Mouse (Mus musculus) embryonic facial prominence, embryonic 13.5 days (tissue): ENCODE measurements at regions not wholly inside any gene's neighbourhood (a gene's known extent, or its start where the extent isn't known, plus 50 kb on each side); places are given as distances from the start of the nearest gene placed in this dataset.
A peak's percentile ranks its signal among the peaks of the same experiment; 100 is the strongest.

Experiments used
- ATAC-seq: fragments of 200-750 bp; cut with Nextera tagmentation; 2 replicates; pipeline ENCODE4 v1.8.0; 2017; ENCODE audit warnings: low read depth; ENCODE audit not compliant: insufficient number of reproducible peaks, insufficient read depth, low FRiP score, low TSS enrichment
- H3K27ac ChIP-seq: fragments of 300-500 bp; sonication (generic); 2 replicates; pipeline ENCODE4 v1.5.1; 2015; ENCODE audit warnings: moderate library complexity, mild to moderate bottlenecking, inconsistent platforms
- H3K27me3 ChIP-seq: fragments of 300-500 bp; sonication (generic); 2 replicates; pipeline ENCODE4 v1.6.1; 2015; ENCODE audit warnings: mild to moderate bottlenecking, inconsistent platforms
- H3K36me3 ChIP-seq: fragments of 300-500 bp; sonication (generic); 2 replicates; pipeline ENCODE4 v1.6.1; 2015; ENCODE audit warnings: mild to moderate bottlenecking, inconsistent platforms
- H3K4me1 ChIP-seq: fragments of 300-500 bp; sonication (generic); 2 replicates; pipeline ENCODE4 v1.6.1; 2015; ENCODE audit warnings: inconsistent platforms
- H3K4me2 ChIP-seq: fragments of 300-500 bp; sonication (generic); 2 replicates; pipeline ENCODE4 v1.6.1; 2015; ENCODE audit warnings: moderate library complexity, mild to moderate bottlenecking, inconsistent platforms
- H3K4me3 ChIP-seq: fragments of 300-500 bp; sonication (generic); 2 replicates; pipeline ENCODE4 v1.5.1; 2015; ENCODE audit warnings: mild to moderate bottlenecking, inconsistent platforms
- H3K9ac ChIP-seq: fragments of 300-500 bp; sonication (generic); 2 replicates; pipeline ENCODE4 v1.6.1; 2015; ENCODE audit warnings: mild to moderate bottlenecking, inconsistent platforms
- H3K9me3 ChIP-seq: fragments of 300-500 bp; sonication (generic); 2 replicates; pipeline ENCODE4 v1.6.1; 2016; ENCODE audit warnings: inconsistent platforms
- WGBS: fragments of 180-500 bp; shearing (Covaris S2); methylation state at CpG from one replicate; pipeline ENCODE4 v1.1.7; 2015; ENCODE audit warnings: mixed read lengths; 5-methylcytosine and 5-hydroxymethylcytosine counted together

DNA sequence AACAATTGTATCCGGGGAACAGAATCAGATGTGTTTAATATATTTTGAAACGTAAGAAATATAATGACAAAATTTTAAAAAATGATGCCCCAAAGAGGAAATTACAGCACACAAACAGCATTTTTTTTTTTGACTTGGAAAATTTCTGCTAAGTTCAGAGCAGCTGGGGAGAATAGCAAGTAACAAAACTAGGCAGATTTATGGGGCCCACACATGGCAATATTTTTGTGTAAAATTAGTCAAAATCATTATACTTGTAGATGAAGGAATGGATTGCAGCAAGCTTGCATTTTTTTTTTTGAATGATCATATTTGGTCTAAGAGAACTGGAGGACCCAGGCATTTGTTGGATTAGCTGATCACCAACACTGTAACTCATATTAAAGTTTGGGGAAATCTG, 189.4 kb downstream of the Map2k6 start:
- WGBS: 71% methylated on average over 2 of the region's 2 CpGs
- Histone ChIP-seq H3K9ac (no peak overlapping the region), H3K27ac (no peak overlapping the region), H3K9me3 (no peaks in the 10 kb centered on the region), H3K4me1 (no peaks in the 10 kb centered on the region), H3K27me3 (no peaks in the 10 kb centered on the region), H3K4me2 (no peak overlapping the region), H3K4me3 (no peak overlapping the region), H3K36me3 (no peaks in the 10 kb centered on the region)
- no peak for ATAC-seq

DNA sequence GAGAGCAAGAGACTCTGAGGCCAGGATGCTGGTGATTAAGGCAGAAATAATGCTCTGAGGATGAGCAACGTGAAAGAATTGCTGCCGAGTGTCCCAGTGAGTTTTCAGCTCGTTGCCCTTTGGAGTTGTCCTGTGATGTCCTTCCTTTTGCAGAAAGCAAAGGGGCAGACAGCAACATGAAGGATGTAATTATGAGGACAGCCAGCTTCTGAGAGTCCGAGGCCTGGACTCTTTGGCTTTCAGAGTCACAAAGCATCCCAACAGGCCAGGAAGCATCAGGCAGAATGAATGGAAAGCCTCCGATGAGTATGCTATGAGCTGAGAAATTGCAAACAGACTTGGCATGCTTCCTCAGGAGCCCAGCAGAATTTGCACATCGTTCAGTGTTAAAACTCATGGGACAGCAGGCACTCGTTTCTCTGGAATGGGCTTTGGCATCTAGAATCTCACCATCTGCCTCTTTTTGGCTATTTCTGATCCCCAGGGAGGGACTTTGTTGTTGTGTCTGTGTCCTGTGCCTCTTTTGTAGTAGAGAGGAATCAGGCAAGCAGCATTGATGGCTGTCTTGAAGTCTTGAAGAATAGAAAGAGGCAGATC, 196.4 kb downstream of the Map2k6 start:
- H3K9me3 ChIP-seq: no peaks in the 10 kb centered on the region
- H3K4me3 ChIP-seq: no peak overlapping the region
- H3K27me3 ChIP-seq: no peaks in the 10 kb centered on the region
- no peak for ATAC-seq
- H3K36me3 ChIP-seq: no peaks in the 10 kb centered on the region
- no peak overlapping the region for H3K27ac ChIP-seq
- H3K4me1 ChIP-seq: no peaks in the 10 kb centered on the region
- H3K9ac ChIP-seq: no peak overlapping the region
- no peak overlapping the region for H3K4me2 ChIP-seq
- 62% methylated on average over 7 of the region's 7 CpGs for WGBS

DNA sequence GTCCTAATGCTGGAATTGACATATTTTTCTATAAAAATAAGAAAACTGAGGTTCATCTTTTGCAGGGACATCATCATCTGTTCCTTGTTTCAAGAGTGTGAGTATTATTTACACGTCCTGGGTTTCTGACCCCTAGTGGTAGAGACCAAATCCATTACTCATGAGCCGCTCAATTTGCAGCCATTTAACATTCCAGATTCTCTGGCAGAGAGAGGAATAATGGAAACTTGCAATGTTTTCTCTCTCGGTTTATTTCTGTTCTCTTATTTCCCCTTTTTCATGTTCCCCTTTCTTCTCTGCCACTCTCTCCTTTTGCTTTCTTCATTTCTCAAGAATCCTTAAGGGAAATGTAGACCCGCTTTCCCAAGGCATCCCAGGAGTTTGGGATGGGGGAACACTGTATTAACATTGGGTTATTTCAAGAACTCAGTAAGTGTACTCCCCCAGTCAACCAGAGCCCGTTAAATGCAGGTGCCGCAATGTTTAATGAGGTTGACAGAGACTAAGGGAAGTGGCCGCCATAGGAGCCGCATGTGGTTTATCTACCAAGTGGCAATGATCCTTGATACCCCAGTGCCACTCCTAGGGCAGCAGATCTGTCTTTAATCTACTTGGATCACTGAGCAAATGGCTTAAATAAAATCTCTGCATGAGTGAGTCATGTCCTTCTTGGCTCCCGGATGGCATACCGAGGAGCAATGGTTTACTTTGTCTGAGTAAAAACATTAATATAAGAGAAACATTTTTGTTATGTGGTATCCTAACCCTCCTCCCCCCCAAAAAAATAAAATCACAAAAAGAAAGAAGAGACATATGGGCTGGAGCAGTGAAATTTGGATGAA, 206.3 kb downstream of the Map2k6 start:
- Histone ChIP-seq H3K4me2 (no peak overlapping the region), H3K27ac (no peak overlapping the region), H3K36me3 (no peaks in the 10 kb centered on the region), H3K4me1 (0 out of 2 replicates have a peak, but pooled peaks cover 3% of the 10 kb centered on the region), H3K4me3 (no peak overlapping the region), H3K9me3 (no peaks in the 10 kb centered on the region), H3K9ac (no peak overlapping the region), H3K27me3 (no peaks in the 10 kb centered on the region)
- no peak for ATAC-seq
- 70% methylated on average over 10 of the region's 10 CpGs for WGBS

DNA sequence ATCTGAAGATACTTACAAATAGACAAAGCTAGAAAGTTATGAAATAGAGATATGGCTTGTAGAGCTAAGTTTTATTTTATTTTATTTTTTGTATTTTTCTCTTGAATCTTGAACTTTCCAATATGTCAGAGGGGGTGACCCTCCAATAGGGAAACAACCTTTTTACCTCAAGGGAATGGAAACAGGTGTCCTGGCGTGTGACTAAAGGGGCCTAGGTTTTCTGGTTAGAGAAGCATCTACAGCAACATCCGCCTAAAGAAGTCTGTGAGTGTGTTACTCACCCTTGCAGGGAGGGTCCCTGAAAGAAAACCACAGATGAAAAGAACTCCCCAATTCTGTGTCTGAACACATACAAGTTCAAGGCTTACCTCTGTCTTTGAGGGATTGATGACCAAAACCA, 210.4 kb downstream of the Map2k6 start:
- no peaks in the 10 kb centered on the region for H3K9me3 ChIP-seq
- no peak for ATAC-seq
- 0 out of 2 replicates have a peak, but pooled peaks cover 3% of the 10 kb centered on the region for H3K4me1 ChIP-seq
- no peaks in the 10 kb centered on the region for H3K27me3 ChIP-seq
- no peak overlapping the region for H3K27ac ChIP-seq
- H3K4me3 ChIP-seq: no peak overlapping the region
- no peaks in the 10 kb centered on the region for H3K36me3 ChIP-seq
- H3K9ac ChIP-seq: no peak overlapping the region
- H3K4me2 ChIP-seq: no peak overlapping the region
- WGBS: 93% methylated on average over 2 of the region's 2 CpGs

DNA sequence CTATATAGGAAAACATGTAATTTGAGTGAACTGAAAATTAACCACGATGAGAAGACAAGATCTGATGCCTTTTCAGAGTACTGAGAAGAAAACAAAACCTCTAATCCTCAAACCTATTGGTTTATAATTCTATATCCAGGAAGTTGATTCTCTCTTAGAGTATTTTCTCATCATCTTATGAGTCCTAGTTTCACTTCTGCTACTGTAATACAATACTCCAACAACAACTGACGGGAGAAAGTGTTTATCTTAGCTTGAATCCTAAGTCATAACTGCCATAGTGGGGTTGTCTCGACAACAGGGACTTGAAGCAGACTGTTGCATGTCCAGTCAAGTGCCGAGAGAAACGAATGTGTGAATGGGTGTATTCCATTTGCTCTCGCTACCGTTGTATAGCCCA, 211.9 kb downstream of the Map2k6 start:
- Histone ChIP-seq H3K27ac (no peak overlapping the region), H3K4me3 (no peak overlapping the region), H3K4me2 (no peak overlapping the region), H3K9ac (no peak overlapping the region), H3K36me3 (no peaks in the 10 kb centered on the region), H3K27me3 (no peaks in the 10 kb centered on the region), H3K9me3 (no peaks in the 10 kb centered on the region), H3K4me1 (no peaks in the 10 kb centered on the region)
- 66% methylated on average over 7 of the region's 7 CpGs for WGBS
- no peak for ATAC-seq

DNA sequence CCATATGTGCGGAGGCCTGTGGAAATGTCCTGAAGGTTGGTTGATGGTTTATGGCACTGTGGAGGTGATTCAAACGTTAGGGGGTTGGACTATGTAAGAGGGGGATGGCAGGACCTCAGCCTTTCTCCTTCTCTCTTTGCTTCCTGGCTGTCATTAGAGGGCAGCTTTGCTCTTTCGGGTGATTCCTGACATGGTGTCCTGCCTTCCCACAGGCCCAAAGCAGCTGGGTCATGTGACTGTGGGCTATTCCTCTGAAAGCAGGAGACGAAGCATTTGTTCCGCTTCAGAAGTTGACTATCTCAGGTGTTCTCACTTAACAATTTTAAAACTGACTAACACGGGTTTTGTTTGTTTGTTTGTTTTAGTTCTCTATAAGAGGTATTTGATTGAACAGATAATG, 233.1 kb downstream of the Map2k6 start:
- Histone ChIP-seq H3K27me3 (no peaks in the 10 kb centered on the region), H3K27ac (no peak overlapping the region), H3K4me1 (peaks cover 5% of the 10 kb centered on the region), H3K36me3 (no peaks in the 10 kb centered on the region), H3K4me2 (no peak overlapping the region), H3K9ac (no peak overlapping the region), H3K9me3 (no peaks in the 10 kb centered on the region), H3K4me3 (no peak overlapping the region)
- 72% methylated on average over 6 of the region's 6 CpGs for WGBS
- ATAC-seq: no peak

DNA sequence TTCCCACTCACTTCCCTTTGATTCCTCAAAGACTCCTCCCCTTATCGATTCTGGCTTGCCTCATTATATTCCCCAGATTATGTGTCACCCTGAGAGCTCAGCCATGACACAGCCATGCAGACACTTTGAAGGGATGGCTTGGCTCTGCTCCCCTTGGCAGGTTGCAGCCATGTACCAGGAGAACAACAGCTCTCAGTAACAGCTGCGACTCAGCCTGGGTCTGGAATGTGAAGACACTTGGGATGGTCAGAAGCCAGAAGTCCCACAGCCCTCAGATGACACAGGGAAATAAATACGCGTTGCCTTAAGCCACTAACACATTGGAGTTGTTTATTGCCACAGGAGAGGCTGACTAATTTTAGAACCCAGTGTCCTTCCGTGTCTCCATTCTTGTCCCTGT, 234.4 kb downstream of the Map2k6 start:
- no peak for ATAC-seq
- Histone ChIP-seq H3K9me3 (no peaks in the 10 kb centered on the region), H3K4me3 (no peak overlapping the region)

DNA sequence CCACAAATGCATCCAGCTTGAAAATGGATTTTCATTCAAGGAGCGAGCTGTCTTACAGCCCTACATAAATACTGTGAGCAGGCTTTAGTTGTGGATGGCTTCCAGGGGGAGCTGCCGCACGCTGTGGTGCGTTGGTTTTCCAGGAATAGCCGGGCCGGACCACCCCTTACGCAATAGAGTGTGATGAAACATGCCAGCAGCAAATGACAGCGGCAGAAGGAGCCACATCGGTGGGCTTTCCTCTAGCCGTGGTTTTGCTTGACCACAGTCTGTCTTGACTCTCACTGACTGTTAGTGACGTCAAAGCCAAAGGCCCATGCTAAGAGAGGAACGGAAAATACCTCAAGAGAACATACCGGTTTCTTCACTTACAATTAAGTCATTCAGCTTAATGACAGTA, 243.6 kb downstream of the Map2k6 start:
- no peak for ATAC-seq

More for the DNA sequence above, 234.4 kb downstream of the Map2k6 start:
- Histone ChIP-seq H3K4me2 (no peak overlapping the region), H3K9ac (no peak overlapping the region), H3K27ac (no peak overlapping the region), H3K4me1 (peaks cover 5% of the 10 kb centered on the region), H3K27me3 (no peaks in the 10 kb centered on the region), H3K36me3 (no peaks in the 10 kb centered on the region)
- 45% methylated on average over 5 of the region's 5 CpGs for WGBS

DNA sequence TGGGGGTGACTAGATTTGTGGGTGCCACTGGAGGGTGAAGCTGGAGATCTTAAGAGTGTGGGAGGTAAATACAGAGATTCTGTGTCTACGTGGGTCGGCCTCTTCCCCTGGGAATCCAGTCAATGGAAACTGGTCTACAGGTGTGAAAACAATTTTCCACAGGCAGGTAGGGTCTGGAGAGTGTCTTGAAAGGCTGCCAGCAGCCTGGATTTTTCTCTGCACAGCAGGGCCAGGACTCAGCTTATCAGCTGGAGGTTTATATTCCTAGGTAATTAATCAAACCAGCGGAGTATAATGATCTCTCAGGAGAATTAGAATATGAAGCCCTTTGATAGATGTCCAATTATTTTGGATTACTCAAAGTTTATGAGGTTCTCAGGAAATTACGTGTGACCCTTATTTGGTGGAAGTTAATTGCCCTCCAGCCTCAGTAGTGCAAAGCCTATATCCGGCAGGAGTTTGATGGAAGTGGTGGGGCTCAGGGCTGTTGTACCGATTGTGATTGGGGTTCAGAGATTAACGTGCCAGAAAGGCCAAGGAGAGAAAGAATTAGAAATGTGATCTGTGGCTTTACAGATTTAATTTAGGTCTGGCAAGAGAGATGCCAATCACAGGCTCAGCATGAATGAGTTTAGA, 250.8 kb downstream of the Map2k6 start:
- no peaks in the 10 kb centered on the region for H3K9me3 ChIP-seq
- ATAC-seq: no peak
- no peak overlapping the region for H3K9ac ChIP-seq
- H3K4me2 ChIP-seq: no peak overlapping the region
- no peak overlapping the region for H3K27ac ChIP-seq
- 39% methylated on average over 7 of the region's 7 CpGs for WGBS
- no peaks in the 10 kb centered on the region for H3K36me3 ChIP-seq
- H3K27me3 ChIP-seq: no peaks in the 10 kb centered on the region
- H3K4me1 ChIP-seq: peaks cover 12% of the 10 kb centered on the region; the same call in 1 of the 2 replicates
- H3K4me3 ChIP-seq: no peak overlapping the region

More for the DNA sequence above, 243.6 kb downstream of the Map2k6 start:
- Histone ChIP-seq H3K4me2 (no peak overlapping the region), H3K9me3 (no peaks in the 10 kb centered on the region), H3K4me1 (no peaks in the 10 kb centered on the region), H3K36me3 (no peaks in the 10 kb centered on the region), H3K27me3 (no peaks in the 10 kb centered on the region), H3K4me3 (no peak overlapping the region), H3K9ac (no peak overlapping the region), H3K27ac (no peak overlapping the region)
- WGBS: 81% methylated on average over 13 of the region's 13 CpGs

DNA sequence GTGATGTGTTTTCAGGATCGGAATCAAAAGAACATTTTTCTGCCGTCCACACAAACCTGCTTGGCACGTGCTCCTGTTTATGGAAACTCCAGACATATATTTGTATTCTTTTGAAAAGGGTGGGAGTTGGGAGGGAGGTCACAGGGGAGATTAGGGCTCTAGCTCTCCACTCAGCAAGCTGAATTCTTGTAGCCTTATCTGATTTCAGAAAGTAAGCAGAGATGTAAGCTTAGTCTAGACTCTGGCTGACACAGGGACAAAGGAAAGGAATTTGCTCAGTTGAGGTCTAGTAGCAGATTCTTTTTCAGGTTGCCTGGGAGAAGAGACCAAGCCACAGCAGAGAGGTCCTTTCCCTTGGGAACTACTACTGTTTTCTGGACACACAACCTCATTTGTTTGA, 253.1 kb downstream of the Map2k6 start:
- H3K9ac ChIP-seq: no peak overlapping the region
- H3K27ac ChIP-seq: no peak overlapping the region
- H3K4me1 ChIP-seq: peaks cover 12% of the 10 kb centered on the region; the same call in 1 of the 2 replicates
- H3K4me2 ChIP-seq: no peak overlapping the region
- 0 out of 2 replicates have a peak, but pooled peaks have one; percentile 32 for ATAC-seq
- H3K36me3 ChIP-seq: no peaks in the 10 kb centered on the region
- H3K27me3 ChIP-seq: no peaks in the 10 kb centered on the region
- 30% methylated on average over 3 of the region's 3 CpGs for WGBS
- no peak overlapping the region for H3K4me3 ChIP-seq
- no peaks in the 10 kb centered on the region for H3K9me3 ChIP-seq

DNA sequence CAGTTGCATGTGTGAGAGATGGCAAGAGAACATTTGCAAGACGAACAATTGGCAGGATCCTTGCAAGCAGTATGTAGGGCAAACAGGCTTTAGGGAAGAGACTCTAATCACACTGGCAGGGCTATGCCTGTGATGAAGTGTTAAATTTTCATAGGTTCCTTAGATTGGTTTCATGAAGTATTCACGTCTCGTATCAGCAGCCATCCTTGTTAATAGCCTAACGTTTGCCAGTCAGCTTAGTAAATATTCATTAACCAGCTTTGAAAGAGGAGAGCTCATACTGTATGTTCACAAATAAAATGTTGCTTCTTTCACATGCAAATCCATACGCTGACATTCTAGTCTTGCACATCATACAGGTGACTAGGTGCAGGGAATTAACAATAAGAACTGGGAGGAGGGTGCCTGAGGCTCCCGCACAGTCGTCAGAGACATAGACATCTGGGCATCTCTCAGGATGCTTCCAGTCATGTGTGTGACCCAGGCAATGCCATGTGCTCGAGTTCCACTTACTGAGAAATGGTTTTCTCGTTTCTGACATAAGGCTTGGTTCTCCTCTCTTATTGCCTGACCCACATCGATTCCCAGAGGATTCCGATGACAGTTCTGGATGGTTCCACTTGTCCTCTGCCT, 257.7 kb downstream of the Map2k6 start:
- Histone ChIP-seq H3K27ac (no peak overlapping the region), H3K36me3 (no peaks in the 10 kb centered on the region), H3K9ac (no peak overlapping the region), H3K4me3 (no peak overlapping the region), H3K4me2 (no peak overlapping the region), H3K27me3 (no peaks in the 10 kb centered on the region), H3K9me3 (no peaks in the 10 kb centered on the region), H3K4me1 (peaks cover 10% of the 10 kb centered on the region; the same call in 1 of the 2 replicates)
- WGBS: 85% methylated on average over 11 of the region's 11 CpGs
- no peak for ATAC-seq
